Mouse (Mus musculus) CH12.LX (cell line): ENCODE measurements around the gene Cry2.

Experiments used
- CTCF ChIP-seq, 2 experiments: IDR thresholded peaks in 1 of 2; conservative IDR thresholded peaks in 1 of 2; 2 replicates each; pipeline ENCODE4 v1.5.1; 2011 to 2012; ENCODE audit warnings: low read depth in 2 of 2, low read length in 2 of 2, improper control_type of control experiment in 1 of 2, inconsistent platforms in 1 of 2, mild to moderate bottlenecking in 1 of 2, moderate library complexity in 1 of 2
- EP300 ChIP-seq: IDR thresholded peaks from 2 replicates; pipeline ENCODE4 v1.6.1; 2011; ENCODE audit warnings: low read length, improper control_type of control experiment
- PAX5 ChIP-seq: IDR thresholded peaks from 2 replicates; pipeline ENCODE4 v1.6.1; 2012; ENCODE audit warnings: low read length, inconsistent platforms, mixed read lengths
- POLR2AphosphoS2 ChIP-seq: IDR thresholded peaks from 2 replicates; pipeline ENCODE4 v1.6.1; 2011; ENCODE audit warnings: low read depth, low read length, improper control_type of control experiment
- SMC3 ChIP-seq: IDR thresholded peaks from 2 replicates; pipeline ENCODE4 v1.6.1; 2011; ENCODE audit warnings: low read depth, low read length, improper control_type of control experiment

GRCm38 (mm10) chr2:92471886-92472670, 38.2 kb upstream of the Cry2 start:
- TF ChIP-seq POLR2AphosphoS2 (no peak), SMC3 (no peak), CTCF (conservative IDR thresholded peaks at IDR 0.05 in 1 of 2, IDR thresholded peaks at IDR 0.05 in 1 of 2; ENCODE audit: low read depth in 2 of 2, low read length in 2 of 2) (no peak), PAX5 (no peak), EP300 (no peak)
